Mouse (Mus musculus) adrenal gland, adult (tissue): ENCODE measurements around the gene Ccp110.
A peak's percentile ranks its signal among the peaks of the same experiment; 100 is the strongest.

Source experiments
- DNase-seq, 2 experiments: peaks; one replicate each; pipeline ENCODE4 v3.0.0; 2022 to 2023; ENCODE audit warnings: low spot score in 1 of 2; ENCODE audit not compliant: inconsistent age in 2 of 2

Ccp110 gene

DNA sequence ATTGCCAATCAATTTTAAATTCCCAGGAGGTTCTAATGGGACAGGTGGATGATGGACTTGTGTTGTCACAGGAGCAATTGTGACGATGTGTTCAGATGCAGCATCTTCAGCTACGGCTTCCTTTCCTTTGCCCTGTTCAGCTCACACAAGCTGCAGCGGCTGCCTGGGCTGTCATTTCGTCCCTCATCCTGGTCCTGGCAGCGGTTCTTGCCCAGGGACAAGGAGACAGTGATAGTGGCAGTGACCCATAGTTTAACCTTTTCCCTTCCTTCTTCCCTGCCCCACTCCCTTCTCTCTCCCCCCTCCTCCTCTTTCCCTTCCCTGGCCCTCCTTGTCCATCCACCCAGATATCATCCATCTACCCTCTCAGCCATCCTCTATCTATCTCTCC lies 54.5 kb downstream of the Ccp110 start:
- no peak for DNase-seq

DNA sequence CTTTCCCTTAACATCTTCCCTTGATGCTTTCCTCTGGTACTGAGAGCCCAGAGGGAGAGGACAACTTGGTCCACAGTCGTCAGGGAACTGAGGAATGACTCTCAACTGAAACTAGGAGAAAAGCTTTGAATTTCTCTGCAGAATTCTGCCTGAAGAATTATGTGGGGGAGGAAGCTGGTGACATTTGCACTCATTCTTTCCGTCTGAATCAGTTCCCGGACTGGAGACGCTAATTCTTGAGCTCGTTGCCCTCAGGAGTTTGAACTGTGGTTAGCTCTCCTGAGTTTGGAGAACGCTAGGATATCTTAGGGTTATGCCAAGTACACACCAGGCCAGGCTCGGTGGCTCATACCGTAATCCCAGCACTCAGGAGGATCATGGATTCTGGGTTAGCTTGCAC lies 56.9 kb downstream of the Ccp110 start:
- peak; percentile 41 to 63 for DNase-seq

DNA sequence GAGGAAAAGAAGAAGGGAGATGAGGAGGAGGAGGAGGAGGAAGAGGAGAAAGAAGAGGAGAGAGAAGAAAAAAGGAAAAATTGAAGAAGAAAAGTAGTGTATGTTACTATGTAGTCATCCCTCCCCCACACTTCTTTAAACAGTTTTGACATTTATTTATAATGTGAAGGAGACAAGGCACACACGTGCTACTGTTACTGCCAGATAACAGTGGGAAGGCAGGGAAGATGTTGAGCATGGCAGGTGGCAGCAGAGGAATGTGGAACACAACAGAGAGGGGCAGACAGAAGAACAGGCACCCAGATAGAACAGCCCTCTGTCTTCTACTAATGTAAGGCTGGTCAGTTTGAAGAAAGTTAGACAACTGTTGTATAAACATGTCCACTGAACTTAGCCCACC lies 57.3 kb downstream of the Ccp110 start:
- DNase-seq, result no peak

DNA sequence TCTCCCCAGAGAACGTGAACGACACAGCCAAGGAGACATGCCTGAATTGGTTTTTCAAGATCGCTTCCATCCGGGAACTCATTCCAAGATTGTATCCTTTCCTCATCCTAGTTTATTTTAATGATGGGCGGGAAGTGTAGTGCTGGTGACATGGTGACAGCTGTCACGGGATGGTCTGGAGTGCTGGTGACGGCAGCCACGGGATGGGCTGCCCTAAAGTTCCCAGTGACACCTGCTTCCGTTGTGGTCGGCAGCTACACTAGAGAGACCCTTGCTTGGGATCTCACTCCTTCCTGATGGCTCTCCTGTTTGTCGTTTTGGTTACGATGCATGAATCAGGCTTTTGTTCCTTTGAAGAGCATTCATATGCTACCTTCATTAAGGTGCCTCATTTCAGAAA lies 60.7 kb downstream of the Ccp110 start:
- DNase-seq, result no peak

DNA sequence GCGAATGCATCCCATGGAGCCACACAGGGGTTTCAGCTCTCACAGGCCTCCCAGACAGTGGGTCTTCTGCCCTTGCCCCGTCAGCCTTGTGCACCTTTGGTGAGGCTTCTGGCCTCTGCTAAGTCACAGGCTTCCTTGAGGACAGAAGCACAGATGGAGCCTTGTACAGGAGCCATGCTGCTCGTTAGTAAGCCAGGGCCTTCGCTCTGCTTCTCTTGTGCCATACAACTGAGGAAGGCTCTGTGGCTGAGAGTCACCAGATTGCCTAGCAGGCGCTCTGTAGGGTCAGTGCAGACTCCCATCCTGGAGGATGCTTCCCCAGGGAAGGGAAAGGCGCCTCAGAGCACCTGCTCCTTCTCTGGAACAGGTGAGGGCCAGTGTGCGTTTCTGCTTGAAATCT lies 63.6 kb downstream of the Ccp110 start:
- no peak for DNase-seq

DNA sequence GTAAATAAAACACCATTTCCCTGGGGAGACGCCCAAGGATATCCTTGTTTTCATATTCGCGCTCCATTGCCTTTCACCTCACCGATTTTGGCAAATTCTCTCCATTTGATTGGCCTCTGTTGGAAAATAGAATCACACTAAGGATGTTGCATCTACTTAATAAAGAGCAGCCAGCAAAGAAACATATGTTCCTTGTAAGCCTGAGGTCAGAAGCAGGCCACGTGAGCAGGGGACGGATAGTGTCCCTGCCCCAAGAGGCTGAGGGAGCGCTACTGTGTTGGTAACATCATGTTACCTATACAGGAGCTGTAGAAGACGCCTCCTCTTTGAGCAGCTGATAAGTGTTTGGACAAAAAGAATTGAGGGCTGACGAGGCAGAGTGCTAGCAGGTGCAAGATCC lies 64.1 kb downstream of the Ccp110 start:
- DNase-seq, result no peak

DNA sequence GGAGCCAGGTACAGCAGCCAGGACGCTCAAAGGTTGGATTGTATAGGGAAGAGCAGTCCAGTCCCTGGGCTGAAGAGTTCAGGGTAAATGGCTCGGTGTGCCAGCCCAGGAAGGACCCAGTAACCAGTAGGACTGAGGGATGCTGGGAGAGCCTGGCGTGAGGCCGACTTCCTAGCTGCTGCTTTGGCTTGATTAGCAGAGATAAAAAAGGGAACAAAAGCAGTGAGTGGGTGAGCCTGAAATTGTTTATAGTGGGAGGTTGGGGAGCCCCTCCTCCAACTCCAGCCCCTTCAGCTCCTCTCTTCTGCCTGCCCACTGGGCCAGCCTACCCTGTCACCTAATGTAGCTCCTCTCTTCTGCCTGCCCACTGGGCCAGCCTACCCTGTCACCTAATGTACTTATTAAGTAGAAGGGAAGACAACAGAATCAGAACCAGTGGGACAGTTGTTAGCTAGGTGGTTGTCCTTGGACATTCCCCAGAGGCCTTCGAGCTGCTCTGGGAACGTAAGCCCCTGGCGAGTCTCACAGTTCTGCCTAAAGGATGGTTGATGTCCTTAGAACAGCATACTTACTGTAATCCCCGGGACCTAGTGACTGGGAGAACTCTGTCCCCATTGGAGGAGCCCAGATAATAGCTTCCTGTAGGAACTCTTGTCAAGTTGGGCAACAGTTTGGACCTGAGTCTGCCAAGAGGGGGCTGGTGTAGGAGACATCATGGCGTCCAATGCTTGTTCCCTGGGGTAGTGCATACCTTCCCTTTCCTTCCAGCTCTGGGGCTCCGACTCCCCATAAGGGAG lies 65.4 kb downstream of the Ccp110 start:
- DNase-seq, result peak in 1 of 2 experiments; percentile 49

DNA sequence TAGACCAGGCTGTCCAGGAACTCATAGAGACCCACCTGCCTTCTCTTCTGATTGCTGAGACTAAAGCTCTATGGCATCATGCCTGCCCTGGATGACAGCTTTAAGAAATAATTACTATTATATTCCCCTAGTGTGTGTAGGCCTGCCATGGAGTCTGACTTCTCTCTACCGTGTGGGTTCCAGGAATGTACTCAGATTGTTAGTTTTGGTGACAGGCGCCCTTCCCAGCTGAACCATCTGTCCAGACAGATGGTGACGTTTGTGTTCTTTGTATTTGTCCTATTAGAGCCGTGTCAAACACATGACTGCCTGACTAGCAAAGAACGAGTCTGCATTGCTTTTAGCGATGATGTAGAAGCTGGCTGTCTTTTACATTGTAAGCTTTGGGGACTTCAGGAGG lies 66.2 kb downstream of the Ccp110 start:
- no peak for DNase-seq

DNA sequence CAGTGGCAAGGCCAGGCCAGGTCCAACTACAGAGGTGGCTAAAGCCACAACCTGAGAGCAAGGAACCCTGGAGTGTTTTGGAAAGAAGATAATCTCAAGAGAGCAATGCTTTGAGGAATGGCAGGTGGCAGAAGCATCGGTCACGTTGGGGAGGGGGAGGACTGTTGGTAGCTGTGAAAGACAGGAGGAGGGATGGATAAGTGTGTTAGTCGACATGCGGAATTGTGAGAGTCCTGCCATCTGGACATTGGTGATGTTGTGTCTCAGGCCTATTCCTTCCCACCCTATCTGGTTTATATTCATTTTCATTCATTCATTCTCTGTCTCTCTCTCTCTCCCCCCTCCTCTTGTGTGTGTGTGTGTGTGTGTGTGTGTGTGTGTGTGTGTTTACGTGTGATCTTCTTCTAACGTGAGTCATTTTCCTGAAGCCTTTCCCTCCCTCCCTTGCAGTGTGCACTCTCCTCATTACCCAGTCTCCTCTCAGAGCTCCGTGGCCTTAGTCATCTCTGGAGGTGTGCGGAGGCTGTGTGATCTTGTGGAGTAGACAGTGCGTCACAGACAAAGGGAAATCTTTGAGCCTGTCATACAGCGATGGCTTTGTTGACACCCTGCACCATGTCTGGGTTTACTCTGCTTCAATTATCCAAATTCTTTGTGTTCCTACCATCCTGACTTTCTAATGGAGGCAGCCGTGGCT lies 71.1 kb downstream of the Ccp110 start:
- no peak for DNase-seq

DNA sequence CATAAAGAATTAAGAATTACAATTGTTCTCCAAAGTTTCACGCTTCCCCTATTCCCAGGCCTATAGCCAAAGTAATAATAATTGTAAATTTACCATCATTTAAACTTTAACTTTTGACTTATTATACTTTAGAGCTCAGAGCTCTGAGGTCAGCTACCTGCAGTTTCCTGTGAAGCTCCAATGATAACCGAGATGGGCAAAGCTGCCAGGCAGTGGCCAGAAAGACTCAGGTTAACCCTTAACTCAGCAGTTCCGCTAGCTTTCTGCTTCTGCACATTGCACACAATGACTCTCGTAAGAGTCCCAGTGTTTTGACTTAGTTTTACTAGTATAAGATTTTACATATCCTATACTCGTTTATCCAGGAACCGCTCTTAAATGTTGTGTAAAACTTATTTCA lies 73.7 kb downstream of the Ccp110 start:
- no peak for DNase-seq
